Mouse (Mus musculus): ENCODE data around the gene Rdh13. TPM values are rescaled to one million over a fixed set of nuclear protein-coding genes. Genes with fewer than 3 reads are reported as not detected.

Rdh13 gene
- 10 to 100 TPM; 18.3 to 24.1 TPM for total RNA-seq (2021)
- long read RNA-seq, experiment 1, partial matches to known transcripts, result 2 of 7 reads
- long read RNA-seq, experiment 1, other reads (novel, unspliced or antisense), result 2 of 7 reads
- long read RNA-seq, experiment 2, partial matches to known transcripts, result 0 of 1 reads
- long read RNA-seq, experiment 2, other reads (novel, unspliced or antisense), result 1 of 1 reads

- DNase-seq, result peak; percentile 90 to 92
Observed at GRCm38 (mm10) chr7:4445216-4445791, at the start of gene Rdh13. Gene Rdh13 (minus strand): TSS chr7:4445649.

GRCm38 (mm10) chr7:4493991-4494390 is 48.5 kb upstream of the Rdh13 start:
- DNase-seq, result no peak

- no peak for DNase-seq
Observed at GRCm38 (mm10) chr7:4492284-4493224, 47.1 kb upstream of the Rdh13 start.

GRCm38 (mm10) chr7:4491308-4491707 is 45.9 kb upstream of the Rdh13 start:
- peak in 1 of 2 experiments; percentile 14 for DNase-seq

GRCm38 (mm10) chr7:4482281-4482680 is 36.8 kb upstream of the Rdh13 start:
- DNase-seq, result no peak

GRCm38 (mm10) chr7:4479674-4480073 is 34.2 kb upstream of the Rdh13 start:
- DNase-seq, result peak; percentile 28 to 53

- no peak for DNase-seq
Observed at GRCm38 (mm10) chr7:4478796-4479291, 33.4 kb upstream of the Rdh13 start.

- peak; percentile 83 to 87 for DNase-seq
Observed at GRCm38 (mm10) chr7:4478021-4478795, 32.8 kb upstream of the Rdh13 start.

GRCm38 (mm10) chr7:4473940-4474339 is 28.5 kb upstream of the Rdh13 start:
- no peak for DNase-seq

- DNase-seq, result peak; percentile 88 to 89
Observed at GRCm38 (mm10) chr7:4471179-4471555, 25.7 kb upstream of the Rdh13 start.

GRCm38 (mm10) chr7:4470275-4471178 is 25.1 kb upstream of the Rdh13 start:
- DNase-seq, result peak; percentile 69 to 79

GRCm38 (mm10) chr7:4467801-4468200 is 22.4 kb upstream of the Rdh13 start:
- DNase-seq, result no peak

- no peak for DNase-seq
Observed at GRCm38 (mm10) chr7:4464194-4464824, 18.9 kb upstream of the Rdh13 start.

- DNase-seq, result no peak
Observed at GRCm38 (mm10) chr7:4460576-4461434, 15.4 kb upstream of the Rdh13 start, which contains the start of gene Eps8l1. Gene Eps8l1 (plus strand): TSS chr7:4460674.

GRCm38 (mm10) chr7:4452644-4453043 is 7.2 kb upstream of the Rdh13 start:
- DNase-seq, result no peak

GRCm38 (mm10) chr7:4449211-4449610 is 3.8 kb upstream of the Rdh13 start:
- DNase-seq, result no peak

GRCm38 (mm10) chr7:4448439-4448838 is 3.0 kb upstream of the Rdh13 start:
- no peak for DNase-seq

GRCm38 (mm10) chr7:4447138-4447537 is 1.7 kb upstream of the Rdh13 start:
- DNase-seq, result no peak

GRCm38 (mm10) chr7:4440549-4440948 is 4.9 kb downstream of the Rdh13 start:
- DNase-seq, result no peak

All from adrenal gland, postnatal 36 days (tissue).